Mouse (Mus musculus): ENCODE results near the gene Agbl2. TPM values are rescaled to one million over a fixed set of nuclear protein-coding genes. Genes with fewer than 3 reads are reported as not detected.

Gene Agbl2
- polyA plus RNA-seq, 1 experiment from 2014 or later: 1.1 TPM

GRCm38 (mm10) chr2:90782901-90783486 lies 467 bp downstream of the Agbl2 start:
- Histone ChIP-seq H3K27me3 (ENCODE audit: control insufficient read depth, insufficient read depth, low read length) (no peaks in the 10 kb centered on the region), H3K4me1 (ENCODE audit: control insufficient read depth, insufficient read depth, low read length) (peaks cover 2% of the 10 kb centered on the region; the same call in 1 of the 2 replicates), H3K4me2 (peak overlapping the region; percentile 74), H3K4me3 (ENCODE audit: low read depth, low read length) (peak overlapping the region; percentile 45), H3K27ac (ENCODE audit: low read depth, low read length) (no peak overlapping the region), H3K9me3 (replicated peaks; ENCODE audit: control insufficient read depth, low read length) (no peaks in the 10 kb centered on the region), H3K9ac (ENCODE audit: low read depth, low read length) (peak overlapping the region; percentile 40), H3K36me3 (ENCODE audit: control insufficient read depth, insufficient read depth, low read length) (peaks cover 21% of the 10 kb centered on the region)
- 3% methylated on average over 22 of the region's 29 CpGs for WGBS (ENCODE audit: insufficient replicate concordance)
- ATAC-seq (replicated peaks; ENCODE audit: insufficient number of reproducible peaks, low FRiP score, low TSS enrichment): peak; percentile 37; the same call in 1 of the 2 replicates

GRCm38 (mm10) chr2:90788126-90788525 lies 5.6 kb downstream of the Agbl2 start:
- H3K4me3 ChIP-seq (ENCODE audit: low read depth, low read length): no peak overlapping the region
- no peaks in the 10 kb centered on the region for H3K36me3 ChIP-seq (ENCODE audit: control insufficient read depth, insufficient read depth, low read length)
- no peak overlapping the region for H3K9ac ChIP-seq (ENCODE audit: low read depth, low read length)
- no peak for ATAC-seq (replicated peaks; ENCODE audit: insufficient number of reproducible peaks, low FRiP score, low TSS enrichment)
- H3K4me1 ChIP-seq (ENCODE audit: control insufficient read depth, insufficient read depth, low read length): no peaks in the 10 kb centered on the region
- WGBS (ENCODE audit: insufficient replicate concordance): 86% methylated on average over 2 of the region's 2 CpGs
- H3K27ac ChIP-seq (ENCODE audit: low read depth, low read length): no peak overlapping the region
- no peaks in the 10 kb centered on the region for H3K27me3 ChIP-seq (ENCODE audit: control insufficient read depth, insufficient read depth, low read length)
- no peaks in the 10 kb centered on the region for H3K9me3 ChIP-seq (replicated peaks; ENCODE audit: control insufficient read depth, low read length)
- no peak overlapping the region for H3K4me2 ChIP-seq

- 72% methylated on average over 6 of the region's 6 CpGs for WGBS (ENCODE audit: insufficient replicate concordance)
- H3K4me2 ChIP-seq: no peak overlapping the region
- no peak overlapping the region for H3K27ac ChIP-seq (ENCODE audit: low read depth, low read length)
- H3K9me3 ChIP-seq (replicated peaks; ENCODE audit: control insufficient read depth, low read length): no peaks in the 10 kb centered on the region
- H3K36me3 ChIP-seq (ENCODE audit: control insufficient read depth, insufficient read depth, low read length): no peaks in the 10 kb centered on the region
- ATAC-seq (replicated peaks; ENCODE audit: insufficient number of reproducible peaks, low FRiP score, low TSS enrichment): no peak
- H3K4me1 ChIP-seq (ENCODE audit: control insufficient read depth, insufficient read depth, low read length): no peaks in the 10 kb centered on the region
- H3K4me3 ChIP-seq (ENCODE audit: low read depth, low read length): no peak overlapping the region
- no peaks in the 10 kb centered on the region for H3K27me3 ChIP-seq (ENCODE audit: control insufficient read depth, insufficient read depth, low read length)
- H3K9ac ChIP-seq (ENCODE audit: low read depth, low read length): no peak overlapping the region
Observed at GRCm38 (mm10) chr2:90808241-90809126, 26.0 kb downstream of the Agbl2 start.

- 72% methylated on average over 8 of the region's 8 CpGs for WGBS (ENCODE audit: insufficient replicate concordance)
- Histone ChIP-seq H3K36me3 (ENCODE audit: control insufficient read depth, insufficient read depth, low read length) (no peaks in the 10 kb centered on the region), H3K9me3 (replicated peaks; ENCODE audit: control insufficient read depth, low read length) (no peaks in the 10 kb centered on the region), H3K9ac (ENCODE audit: low read depth, low read length) (no peak overlapping the region), H3K4me1 (ENCODE audit: control insufficient read depth, insufficient read depth, low read length) (no peaks in the 10 kb centered on the region), H3K27me3 (ENCODE audit: control insufficient read depth, insufficient read depth, low read length) (no peaks in the 10 kb centered on the region), H3K4me2 (no peak overlapping the region), H3K4me3 (ENCODE audit: low read depth, low read length) (no peak overlapping the region), H3K27ac (ENCODE audit: low read depth, low read length) (no peak overlapping the region)
- ATAC-seq (replicated peaks; ENCODE audit: insufficient number of reproducible peaks, low FRiP score, low TSS enrichment): no peak
Observed at GRCm38 (mm10) chr2:90810751-90811150, 28.2 kb downstream of the Agbl2 start.

GRCm38 (mm10) chr2:90815266-90815665 lies 32.7 kb downstream of the Agbl2 start:
- no peak overlapping the region for H3K4me2 ChIP-seq
- no peak overlapping the region for H3K9ac ChIP-seq (ENCODE audit: low read depth, low read length)
- no peak overlapping the region for H3K27ac ChIP-seq (ENCODE audit: low read depth, low read length)
- H3K9me3 ChIP-seq (replicated peaks; ENCODE audit: control insufficient read depth, low read length): no peaks in the 10 kb centered on the region
- H3K27me3 ChIP-seq (ENCODE audit: control insufficient read depth, insufficient read depth, low read length): no peaks in the 10 kb centered on the region
- 65% methylated on average over 2 of the region's 2 CpGs for WGBS (ENCODE audit: insufficient replicate concordance)
- no peaks in the 10 kb centered on the region for H3K4me1 ChIP-seq (ENCODE audit: control insufficient read depth, insufficient read depth, low read length)
- H3K36me3 ChIP-seq (ENCODE audit: control insufficient read depth, insufficient read depth, low read length): no peaks in the 10 kb centered on the region
- no peak overlapping the region for H3K4me3 ChIP-seq (ENCODE audit: low read depth, low read length)
- no peak for ATAC-seq (replicated peaks; ENCODE audit: insufficient number of reproducible peaks, low FRiP score, low TSS enrichment)

GRCm38 (mm10) chr2:90816144-90816543 lies 33.6 kb downstream of the Agbl2 start:
- Histone ChIP-seq H3K27ac (ENCODE audit: low read depth, low read length) (no peak overlapping the region), H3K9ac (ENCODE audit: low read depth, low read length) (no peak overlapping the region), H3K4me1 (ENCODE audit: control insufficient read depth, insufficient read depth, low read length) (no peaks in the 10 kb centered on the region), H3K36me3 (ENCODE audit: control insufficient read depth, insufficient read depth, low read length) (no peaks in the 10 kb centered on the region), H3K9me3 (replicated peaks; ENCODE audit: control insufficient read depth, low read length) (no peaks in the 10 kb centered on the region), H3K27me3 (ENCODE audit: control insufficient read depth, insufficient read depth, low read length) (no peaks in the 10 kb centered on the region), H3K4me2 (no peak overlapping the region), H3K4me3 (ENCODE audit: low read depth, low read length) (no peak overlapping the region)
- ATAC-seq (replicated peaks; ENCODE audit: insufficient number of reproducible peaks, low FRiP score, low TSS enrichment): no peak
- WGBS (ENCODE audit: insufficient replicate concordance): 73% methylated on average over 4 of the region's 4 CpGs

GRCm38 (mm10) chr2:90818710-90819109 lies 36.2 kb downstream of the Agbl2 start:
- ATAC-seq (replicated peaks; ENCODE audit: insufficient number of reproducible peaks, low FRiP score, low TSS enrichment): no peak
- WGBS (ENCODE audit: insufficient replicate concordance): 67% methylated on average over 3 of the region's 3 CpGs
- no peak overlapping the region for H3K4me3 ChIP-seq (ENCODE audit: low read depth, low read length)
- no peaks in the 10 kb centered on the region for H3K27me3 ChIP-seq (ENCODE audit: control insufficient read depth, insufficient read depth, low read length)
- no peaks in the 10 kb centered on the region for H3K4me1 ChIP-seq (ENCODE audit: control insufficient read depth, insufficient read depth, low read length)
- H3K9ac ChIP-seq (ENCODE audit: low read depth, low read length): no peak overlapping the region
- H3K27ac ChIP-seq (ENCODE audit: low read depth, low read length): no peak overlapping the region
- H3K4me2 ChIP-seq: no peak overlapping the region
- H3K9me3 ChIP-seq (replicated peaks; ENCODE audit: control insufficient read depth, low read length): no peaks in the 10 kb centered on the region
- H3K36me3 ChIP-seq (ENCODE audit: control insufficient read depth, insufficient read depth, low read length): no peaks in the 10 kb centered on the region

GRCm38 (mm10) chr2:90820894-90821293 lies 38.4 kb downstream of the Agbl2 start:
- Histone ChIP-seq H3K27ac (ENCODE audit: low read depth, low read length) (no peak overlapping the region), H3K4me3 (ENCODE audit: low read depth, low read length) (no peak overlapping the region), H3K4me2 (no peak overlapping the region), H3K27me3 (ENCODE audit: control insufficient read depth, insufficient read depth, low read length) (no peaks in the 10 kb centered on the region), H3K36me3 (ENCODE audit: control insufficient read depth, insufficient read depth, low read length) (no peaks in the 10 kb centered on the region), H3K4me1 (ENCODE audit: control insufficient read depth, insufficient read depth, low read length) (no peaks in the 10 kb centered on the region), H3K9me3 (replicated peaks; ENCODE audit: control insufficient read depth, low read length) (no peaks in the 10 kb centered on the region), H3K9ac (ENCODE audit: low read depth, low read length) (no peak overlapping the region)
- ATAC-seq (replicated peaks; ENCODE audit: insufficient number of reproducible peaks, low FRiP score, low TSS enrichment): no peak
- 79% methylated on average over 3 of the region's 3 CpGs for WGBS (ENCODE audit: insufficient replicate concordance)

All from heart, embryonic 11.5 days (tissue).